Mouse (Mus musculus) hindbrain, embryonic 14.5 days (tissue): Measurements from ENCODE around the gene Cdc25a. TPM values are rescaled to one million over a fixed set of nuclear protein-coding genes. Genes with fewer than 3 reads are reported as not detected.

Experiments
- ATAC-seq: fragments of 200-750 bp; cut with Nextera tagmentation; 2 replicates; pipeline ENCODE4 v1.8.0; 2017; ENCODE audit warnings: moderate number of reproducible peaks, mild to moderate bottlenecking, moderate TSS enrichment, moderate library complexity; ENCODE audit not compliant: low FRiP score
- DNase-seq: peaks from one replicate; pipeline ENCODE4 v3.0.0-alpha.2; 2015; ENCODE audit warnings: low spot score
- H3K27ac ChIP-seq: fragments of 300-500 bp; sonication (generic); 2 replicates; pipeline ENCODE4 v1.5.1; 2014; ENCODE audit warnings: mild to moderate bottlenecking, moderate library complexity
- H3K27me3 ChIP-seq: fragments of 300-500 bp; sonication (generic); 2 replicates; pipeline ENCODE4 v1.6.1; 2014; ENCODE audit warnings: mild to moderate bottlenecking, low read length, mixed read lengths; ENCODE audit not compliant: control insufficient read depth, insufficient read depth
- H3K36me3 ChIP-seq: fragments of 300-500 bp; sonication (generic); replicated peaks from 2 replicates; pipeline ENCODE4 v1.6.1; 2014; ENCODE audit not compliant: control insufficient read depth, insufficient read depth
- H3K4me1 ChIP-seq: fragments of 300-500 bp; sonication (generic); replicated peaks from 2 replicates; pipeline ENCODE4 v1.6.1; 2014; ENCODE audit warnings: antibody characterized with exemption, low read length, mixed read lengths; ENCODE audit not compliant: control insufficient read depth, insufficient read depth
- H3K4me2 ChIP-seq: fragments of 300-500 bp; sonication (generic); replicated peaks from 2 replicates; pipeline ENCODE4 v1.6.1; 2014; ENCODE audit warnings: mild to moderate bottlenecking, moderate library complexity
- H3K4me3 ChIP-seq: fragments of 300-500 bp; sonication (generic); replicated peaks from 2 replicates; pipeline ENCODE4 v1.5.1; 2014; ENCODE audit warnings: mild to moderate bottlenecking, low read length
- H3K9ac ChIP-seq: fragments of 300-500 bp; sonication (generic); 2 replicates; pipeline ENCODE4 v1.6.1; 2014
- H3K9me3 ChIP-seq: fragments of 300-500 bp; sonication (generic); 2 replicates; pipeline ENCODE4 v1.6.1; 2016; ENCODE audit warnings: low read length; ENCODE audit not compliant: control insufficient read depth
- WGBS: fragments of 180-500 bp; shearing (Covaris S2); extraction: QIAGEN DNeasy Blood & Tissue Kit; methylation state at CpG from one replicate; pipeline ENCODE4 v1.1.7; 2014; 5-methylcytosine and 5-hydroxymethylcytosine counted together
- polyA plus RNA-seq: library from polyadenylated mRNA; unstranded; fragments of >200 nt; fragmentation: Nextera tagmentation; extraction: Ambion mirVana; gene quantifications from 2 replicates; pipeline ENCODE4 v1.2.1, GENCODE M21; 2014

Gene Cdc25a
- 12.4 and 12.5 TPM in 2 replicates for polyA plus RNA-seq

- H3K9ac ChIP-seq = peak within 1 kb of the TSS; percentile 83
- H3K4me3 ChIP-seq = peak within 1 kb of the TSS; percentile 78
- H3K27ac ChIP-seq = peak within 1 kb of the TSS; percentile 68
- no peaks in the 10 kb centered on the region for H3K27me3 ChIP-seq
- H3K36me3 ChIP-seq = peaks cover 11% of the 10 kb centered on the region
- ATAC-seq (peak; percentile 92), DNase-seq (peak; percentile 96)
- peak within 1 kb of the TSS; percentile 73 for H3K4me2 ChIP-seq
- H3K9me3 ChIP-seq = no peaks in the 10 kb centered on the region
- peaks cover 17% of the 10 kb centered on the region; the same call in 1 of the 2 replicates for H3K4me1 ChIP-seq
- 8% methylated on average over 33 of the region's 33 CpGs for WGBS
Measured at GRCm38 (mm10) chr9:109874797-109875691, at the start of gene Cdc25a. Gene Cdc25a, plus strand, starts transcription at chr9:109875579.

DNA sequence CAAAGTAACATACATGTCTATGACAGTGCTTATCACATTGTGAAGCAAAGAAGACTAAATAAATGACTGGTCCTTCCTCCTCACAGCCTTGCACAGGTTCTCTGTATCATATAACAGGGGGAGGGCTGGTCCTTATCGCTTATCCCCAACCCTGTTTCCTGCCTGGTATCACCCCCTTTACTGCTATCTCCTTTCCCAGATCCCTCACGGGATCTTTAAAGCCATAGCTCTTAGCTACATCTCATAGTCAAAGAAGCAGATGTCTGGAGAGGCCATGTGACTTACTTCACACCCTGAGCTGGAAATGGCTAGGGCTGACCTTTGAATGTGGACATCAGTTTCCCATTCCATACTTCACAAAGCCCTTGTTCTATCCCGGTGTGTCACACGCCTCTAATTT lies 49.6 kb upstream of the Cdc25a start:
- no peaks in the 10 kb centered on the region for H3K36me3 ChIP-seq
- DNase-seq = no peak
- no peak for ATAC-seq
- H3K27ac ChIP-seq = no peak overlapping the region
- H3K9me3 ChIP-seq = no peaks in the 10 kb centered on the region
- H3K9ac ChIP-seq = no peak overlapping the region
- H3K4me3 ChIP-seq = no peak overlapping the region
- WGBS = 79% methylated on average over 4 of the region's 4 CpGs
- H3K4me2 ChIP-seq = no peak overlapping the region
- H3K4me1 ChIP-seq = no peaks in the 10 kb centered on the region
- no peaks in the 10 kb centered on the region for H3K27me3 ChIP-seq

DNA sequence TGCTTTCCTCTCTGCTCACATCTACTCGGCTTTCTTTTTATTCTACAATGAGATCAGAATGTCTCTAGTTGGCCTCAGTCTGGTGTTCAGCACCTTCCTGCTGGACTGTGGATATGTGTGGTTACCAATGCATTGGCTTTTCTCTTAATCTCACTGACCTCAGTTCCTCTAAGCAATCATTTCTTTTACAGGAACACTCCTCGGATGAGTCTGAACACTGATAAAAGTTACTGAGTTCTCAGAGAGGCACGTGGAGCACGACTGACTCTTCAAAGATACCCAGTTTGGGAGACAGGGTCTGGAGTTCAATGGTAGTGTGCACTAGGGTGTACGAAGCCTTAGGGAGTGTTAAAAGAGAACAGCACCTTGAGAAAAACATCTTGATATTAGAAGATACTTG lies 49.2 kb upstream of the Cdc25a start:
- Histone ChIP-seq H3K27me3 (no peaks in the 10 kb centered on the region), H3K27ac (no peak overlapping the region), H3K4me3 (no peak overlapping the region), H3K4me2 (no peak overlapping the region), H3K4me1 (no peaks in the 10 kb centered on the region), H3K9ac (no peak overlapping the region), H3K9me3 (no peaks in the 10 kb centered on the region), H3K36me3 (no peaks in the 10 kb centered on the region)
- 80% methylated on average over 5 of the region's 5 CpGs for WGBS
- DNase-seq (no peak), ATAC-seq (no peak)

- peak within 1 kb of the TSS; percentile 82 for H3K4me2 ChIP-seq
- H3K4me3 ChIP-seq = peak within 1 kb of the TSS; percentile 51
- H3K9ac ChIP-seq = peak within 1 kb of the TSS; percentile 62
- peaks cover 7% of the 10 kb centered on the region; the same call in 1 of the 2 replicates for H3K4me1 ChIP-seq
- no peaks in the 10 kb centered on the region for H3K27me3 ChIP-seq
- H3K9me3 ChIP-seq = no peaks in the 10 kb centered on the region
- DNase-seq (peak; percentile 91), ATAC-seq (peak; percentile 97)
- WGBS = under 1% methylated on average over 32 of the region's 32 CpGs
- peaks cover 10% of the 10 kb centered on the region for H3K36me3 ChIP-seq
- peak within 1 kb of the TSS; percentile 82 for H3K27ac ChIP-seq
Measured at GRCm38 (mm10) chr9:109832391-109833087, 42.8 kb upstream of the Cdc25a start, which contains the start of gene Nme6. Gene Nme6, plus strand, starts transcription at chr9:109832749.

GRCm38 (mm10) chr9:109833088-109833412 lies 42.3 kb upstream of the Cdc25a start:
- no peak for DNase-seq

GRCm38 (mm10) chr9:109849312-109849758 lies 26.0 kb upstream of the Cdc25a start, which contains the start of gene Camp:
Gene Camp, minus strand, starts transcription at chr9:109849617.
- H3K27ac ChIP-seq = no peak within 1 kb of the TSS
- peaks cover 8% of the 10 kb centered on the region; the same call in 1 of the 2 replicates for H3K36me3 ChIP-seq
- no peaks in the 10 kb centered on the region for H3K27me3 ChIP-seq
- no peaks in the 10 kb centered on the region for H3K9me3 ChIP-seq
- ATAC-seq (no peak), DNase-seq (peak; percentile 55)
- no peak within 1 kb of the TSS for H3K9ac ChIP-seq
- H3K4me1 ChIP-seq = no peaks in the 10 kb centered on the region
- 69% methylated on average over 6 of the region's 6 CpGs for WGBS
- H3K4me3 ChIP-seq = no peak within 1 kb of the TSS
- no peak within 1 kb of the TSS for H3K4me2 ChIP-seq

More at GRCm38 (mm10) chr9:109833088-109833412, 42.3 kb upstream of the Cdc25a start:
- ATAC-seq = peak; percentile 44; the same call in 1 of the 2 replicates
- WGBS = 10% methylated on average over 6 of the region's 6 CpGs
- Histone ChIP-seq H3K36me3 (peaks cover 16% of the 10 kb centered on the region), H3K27ac (no peak overlapping the region), H3K27me3 (no peaks in the 10 kb centered on the region), H3K4me3 (peak overlapping the region; percentile 51), H3K4me2 (peak overlapping the region; percentile 82), H3K4me1 (peaks cover 7% of the 10 kb centered on the region; the same call in 1 of the 2 replicates), H3K9ac (peak overlapping the region; percentile 62), H3K9me3 (no peaks in the 10 kb centered on the region)

DNA sequence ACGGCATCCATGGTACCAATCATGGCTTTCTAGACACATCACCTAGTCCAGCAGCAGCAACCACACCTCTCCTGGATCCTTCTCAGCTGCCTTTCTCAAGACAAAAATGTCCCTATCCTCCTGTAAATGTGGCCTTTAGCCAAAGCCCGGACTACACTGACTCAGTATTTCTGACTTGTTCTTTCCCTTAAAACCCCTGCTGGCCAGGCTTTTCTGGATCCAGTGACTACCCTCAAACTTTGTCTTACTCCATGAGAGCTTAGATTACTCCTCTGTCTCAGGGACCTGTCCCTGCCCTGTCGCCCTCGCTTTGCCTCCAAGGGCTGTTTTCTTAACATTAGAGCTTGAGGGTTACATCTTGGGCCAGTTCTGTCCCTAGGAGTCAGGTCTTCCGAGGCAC lies 25.3 kb upstream of the Cdc25a start:
- H3K9ac ChIP-seq = no peak overlapping the region
- 90% methylated on average over 5 of the region's 5 CpGs for WGBS
- no peak for ATAC-seq

GRCm38 (mm10) chr9:109854341-109854740 lies 21.0 kb upstream of the Cdc25a start:
- no peaks in the 10 kb centered on the region for H3K27me3 ChIP-seq
- H3K4me3 ChIP-seq = no peak overlapping the region
- H3K36me3 ChIP-seq = no peaks in the 10 kb centered on the region
- H3K9ac ChIP-seq = no peak overlapping the region
- WGBS = 98% methylated on average over 2 of the region's 2 CpGs
- H3K4me2 ChIP-seq = no peak overlapping the region
- no peaks in the 10 kb centered on the region for H3K4me1 ChIP-seq
- H3K27ac ChIP-seq = no peak overlapping the region
- ATAC-seq (no peak), DNase-seq (no peak)
- no peaks in the 10 kb centered on the region for H3K9me3 ChIP-seq

More for the DNA sequence above, 25.3 kb upstream of the Cdc25a start:
- H3K4me1 ChIP-seq = no peaks in the 10 kb centered on the region
- H3K4me3 ChIP-seq = no peak overlapping the region
- DNase-seq = no peak
- no peaks in the 10 kb centered on the region for H3K27me3 ChIP-seq
- H3K27ac ChIP-seq = no peak overlapping the region
- no peaks in the 10 kb centered on the region for H3K9me3 ChIP-seq
- no peak overlapping the region for H3K4me2 ChIP-seq
- H3K36me3 ChIP-seq = 0 out of 2 replicates have a peak, but pooled peaks cover 6% of the 10 kb centered on the region

- WGBS = 86% methylated on average over 6 of the region's 6 CpGs
- no peaks in the 10 kb centered on the region for H3K27me3 ChIP-seq
- no peak overlapping the region for H3K27ac ChIP-seq
- no peak for ATAC-seq
- H3K9ac ChIP-seq = no peak overlapping the region
- H3K4me1 ChIP-seq = no peaks in the 10 kb centered on the region
- no peaks in the 10 kb centered on the region for H3K9me3 ChIP-seq
- no peaks in the 10 kb centered on the region for H3K36me3 ChIP-seq
- no peak overlapping the region for H3K4me3 ChIP-seq
- no peak for DNase-seq
- H3K4me2 ChIP-seq = no peak overlapping the region
Measured at GRCm38 (mm10) chr9:109855947-109856346, 19.4 kb upstream of the Cdc25a start.
